Mouse (Mus musculus) embryonic facial prominence, embryonic 14.5 days (tissue): ENCODE measurements around the gene Prrt4. TPM values are rescaled to one million over a fixed set of nuclear protein-coding genes. Genes with fewer than 3 reads are reported as not detected.

Source experiments
- ATAC-seq: fragments of 200-750 bp; cut with Nextera tagmentation; 2 replicates; pipeline ENCODE4 v1.8.0; 2017; ENCODE audit warnings: low read depth, moderate number of reproducible peaks, moderate TSS enrichment
- DNase-seq: peaks from one replicate; pipeline ENCODE4 v3.0.0-alpha.2; 2015; ENCODE audit warnings: low spot score
- H3K27ac ChIP-seq: fragments of 300-500 bp; sonication (generic); replicated peaks from 2 replicates; pipeline ENCODE4 v1.5.1; 2014; ENCODE audit warnings: low read depth, mild to moderate bottlenecking, low read length, moderate library complexity
- H3K27me3 ChIP-seq: fragments of 300-500 bp; sonication (generic); replicated peaks from 2 replicates; pipeline ENCODE4 v1.6.1; 2014; ENCODE audit warnings: low read length; ENCODE audit not compliant: control insufficient read depth, insufficient read depth
- H3K36me3 ChIP-seq: fragments of 300-500 bp; sonication (generic); 2 replicates; pipeline ENCODE4 v1.6.1; 2014; ENCODE audit warnings: low read length, mixed read lengths; ENCODE audit not compliant: control insufficient read depth, insufficient read depth
- H3K4me1 ChIP-seq: fragments of 300-500 bp; sonication (generic); 2 replicates; pipeline ENCODE4 v1.6.1; 2014; ENCODE audit warnings: antibody characterized with exemption, low read length; ENCODE audit not compliant: control insufficient read depth, insufficient read depth
- H3K4me2 ChIP-seq: fragments of 300-500 bp; sonication (generic); 2 replicates; pipeline ENCODE4 v1.6.1; 2014; ENCODE audit warnings: low read depth, mild to moderate bottlenecking, low read length, moderate library complexity, mixed read lengths
- H3K4me3 ChIP-seq: fragments of 300-500 bp; sonication (generic); 2 replicates; pipeline ENCODE4 v1.5.1; 2014; ENCODE audit warnings: low read depth, mild to moderate bottlenecking, low read length
- H3K9ac ChIP-seq: fragments of 300-500 bp; sonication (generic); 2 replicates; pipeline ENCODE4 v1.6.1; 2014; ENCODE audit warnings: low read depth, mild to moderate bottlenecking, low read length, moderate library complexity, mixed read lengths
- H3K9me3 ChIP-seq: fragments of 300-500 bp; sonication (generic); 2 replicates; pipeline ENCODE4 v1.6.1; 2016; ENCODE audit warnings: low read length; ENCODE audit not compliant: control insufficient read depth
- WGBS: fragments of 180-500 bp; shearing (Covaris S2); extraction: QIAGEN DNeasy Blood & Tissue Kit; methylation state at CpG from one replicate; pipeline ENCODE4 v1.1.7; 2014; 5-methylcytosine and 5-hydroxymethylcytosine counted together
- polyA plus RNA-seq: library from polyadenylated mRNA; unstranded; fragments of >200 nt; fragmentation: Nextera tagmentation; extraction: Ambion mirVana; gene quantifications from 2 replicates; pipeline ENCODE4 v1.2.1, GENCODE M21; 2014

Gene Prrt4
- polyA plus RNA-seq, 1 experiment from 2014 or later = 0.82 TPM

- H3K4me1 ChIP-seq = no peaks in the 10 kb centered on the region
- no peak overlapping the region for H3K9ac ChIP-seq
- no peak overlapping the region for H3K4me3 ChIP-seq
- no peak for DNase-seq
- peaks cover 52% of the 10 kb centered on the region for H3K36me3 ChIP-seq
- 93% methylated on average over 1 of the region's 1 CpGs for WGBS
- H3K27me3 ChIP-seq = no peaks in the 10 kb centered on the region
- ATAC-seq = no peak
- no peaks in the 10 kb centered on the region for H3K9me3 ChIP-seq
- H3K4me2 ChIP-seq = no peak overlapping the region
- H3K27ac ChIP-seq = no peak overlapping the region
Observed at GRCm38 (mm10) chr6:29150001-29150400, 29.4 kb downstream of the Prrt4 start.

- H3K27me3 ChIP-seq = no peaks in the 10 kb centered on the region
- H3K9ac ChIP-seq = no peak overlapping the region
- no peak overlapping the region for H3K27ac ChIP-seq
- DNase-seq = no peak
- WGBS = 88% methylated on average over 5 of the region's 5 CpGs
- H3K4me1 ChIP-seq = no peaks in the 10 kb centered on the region
- no peak for ATAC-seq
- no peak overlapping the region for H3K4me2 ChIP-seq
- no peaks in the 10 kb centered on the region for H3K9me3 ChIP-seq
- peaks cover 43% of the 10 kb centered on the region for H3K36me3 ChIP-seq
- H3K4me3 ChIP-seq = no peak overlapping the region
Observed at GRCm38 (mm10) chr6:29147407-29148010, 31.9 kb downstream of the Prrt4 start.

GRCm38 (mm10) chr6:29146641-29147040 lies 32.7 kb downstream of the Prrt4 start:
- no peaks in the 10 kb centered on the region for H3K4me1 ChIP-seq
- no peak overlapping the region for H3K27ac ChIP-seq
- no peak for DNase-seq
- no peak overlapping the region for H3K9ac ChIP-seq
- no peak overlapping the region for H3K4me3 ChIP-seq
- no peak overlapping the region for H3K4me2 ChIP-seq
- no peaks in the 10 kb centered on the region for H3K27me3 ChIP-seq
- WGBS = 76% methylated on average over 7 of the region's 7 CpGs
- ATAC-seq = no peak
- H3K36me3 ChIP-seq = peaks cover 39% of the 10 kb centered on the region
- H3K9me3 ChIP-seq = no peaks in the 10 kb centered on the region

DNA sequence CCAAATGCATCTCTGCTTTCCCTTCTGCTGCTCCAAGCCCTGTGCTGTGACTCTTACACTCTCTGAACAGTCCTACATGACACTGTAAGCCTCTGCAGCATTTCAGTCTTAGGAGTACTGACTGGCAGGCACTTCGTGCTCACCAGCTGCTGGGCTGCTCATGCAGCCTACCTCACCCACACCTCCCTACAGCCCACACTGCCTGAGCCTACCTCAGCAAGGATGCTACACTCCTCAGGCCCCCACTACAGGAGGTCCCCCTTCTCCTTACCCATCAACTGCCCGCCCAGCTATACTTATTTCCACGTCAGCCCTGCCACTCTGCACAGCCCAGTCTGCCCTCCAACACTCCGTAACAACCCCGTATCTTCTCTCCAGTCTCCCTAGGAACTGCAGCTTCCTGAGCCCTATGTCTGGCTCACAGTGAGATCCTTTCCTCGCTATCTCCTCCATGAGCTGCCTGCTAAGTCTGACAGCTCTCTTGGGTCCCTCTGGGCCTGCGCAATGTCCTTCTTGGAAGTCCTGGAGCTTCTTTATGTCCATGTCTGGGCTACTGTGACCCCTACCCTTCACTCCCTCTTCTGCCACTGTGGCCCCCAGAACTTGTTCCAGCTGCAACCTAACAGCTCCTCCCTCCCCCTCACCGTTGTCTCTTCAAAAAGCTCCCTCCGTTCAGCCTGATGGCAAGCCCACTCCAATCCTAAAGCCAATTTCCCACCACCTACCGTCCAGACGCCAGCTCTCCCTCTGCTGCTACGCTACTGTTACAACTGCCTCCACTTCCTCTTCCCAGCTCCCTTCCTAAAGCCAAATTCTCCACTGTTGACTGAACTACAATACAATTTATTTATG lies 33.7 kb downstream of the Prrt4 start:
- DNase-seq = no peak
- Histone ChIP-seq H3K27ac (no peak overlapping the region), H3K4me3 (no peak overlapping the region), H3K4me2 (no peak overlapping the region), H3K36me3 (peaks cover 40% of the 10 kb centered on the region), H3K4me1 (no peaks in the 10 kb centered on the region), H3K9ac (no peak overlapping the region), H3K27me3 (no peaks in the 10 kb centered on the region), H3K9me3 (no peaks in the 10 kb centered on the region)
- WGBS = 71% methylated on average over 12 of the region's 12 CpGs
- no peak for ATAC-seq

- Histone ChIP-seq H3K9ac (no peak overlapping the region), H3K4me1 (no peaks in the 10 kb centered on the region), H3K4me2 (no peak overlapping the region), H3K36me3 (peaks cover 38% of the 10 kb centered on the region), H3K4me3 (no peak overlapping the region), H3K9me3 (no peaks in the 10 kb centered on the region), H3K27ac (no peak overlapping the region), H3K27me3 (no peaks in the 10 kb centered on the region)
- DNase-seq = no peak
- no peak for ATAC-seq
- WGBS = 91% methylated on average over 3 of the region's 3 CpGs
Observed at GRCm38 (mm10) chr6:29144971-29145370, 34.4 kb downstream of the Prrt4 start.

- Histone ChIP-seq H3K27me3 (no peaks in the 10 kb centered on the region), H3K9ac (no peak overlapping the region), H3K27ac (no peak overlapping the region), H3K4me2 (no peak overlapping the region), H3K36me3 (peaks cover 41% of the 10 kb centered on the region), H3K4me3 (no peak overlapping the region), H3K9me3 (no peaks in the 10 kb centered on the region), H3K4me1 (no peaks in the 10 kb centered on the region)
- WGBS = 37% methylated on average over 5 of the region's 5 CpGs
- DNase-seq = peak; percentile 55
- peak; percentile 57; the same call in 1 of the 2 replicates for ATAC-seq
Observed at GRCm38 (mm10) chr6:29143608-29144007, 35.8 kb downstream of the Prrt4 start.

DNA sequence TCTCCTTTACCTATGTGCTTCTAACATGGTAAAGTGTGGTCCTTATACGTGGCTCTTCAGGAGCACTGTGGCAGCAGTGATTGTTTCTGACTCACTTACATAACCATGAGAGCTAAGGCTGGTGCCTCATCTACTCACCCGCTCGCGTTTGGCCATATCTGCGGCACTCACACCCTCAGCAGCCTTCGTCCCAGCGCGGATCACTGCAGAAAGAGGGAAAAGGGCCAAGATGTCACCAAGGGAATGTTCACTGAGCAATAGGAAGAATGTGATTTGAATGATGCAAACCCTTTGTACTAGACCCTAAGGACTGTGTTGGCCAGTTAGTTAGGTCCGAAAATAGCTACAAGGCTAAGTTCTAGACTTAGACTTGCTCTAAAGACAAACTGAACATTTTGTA lies 41.9 kb downstream of the Prrt4 start:
- no peak overlapping the region for H3K9ac ChIP-seq
- WGBS = 95% methylated on average over 9 of the region's 9 CpGs
- no peaks in the 10 kb centered on the region for H3K4me1 ChIP-seq
- H3K4me2 ChIP-seq = no peak overlapping the region
- H3K9me3 ChIP-seq = no peaks in the 10 kb centered on the region
- no peak for DNase-seq
- ATAC-seq = no peak
- no peak overlapping the region for H3K27ac ChIP-seq
- peaks cover 84% of the 10 kb centered on the region for H3K36me3 ChIP-seq
- no peak overlapping the region for H3K4me3 ChIP-seq
- no peaks in the 10 kb centered on the region for H3K27me3 ChIP-seq

DNA sequence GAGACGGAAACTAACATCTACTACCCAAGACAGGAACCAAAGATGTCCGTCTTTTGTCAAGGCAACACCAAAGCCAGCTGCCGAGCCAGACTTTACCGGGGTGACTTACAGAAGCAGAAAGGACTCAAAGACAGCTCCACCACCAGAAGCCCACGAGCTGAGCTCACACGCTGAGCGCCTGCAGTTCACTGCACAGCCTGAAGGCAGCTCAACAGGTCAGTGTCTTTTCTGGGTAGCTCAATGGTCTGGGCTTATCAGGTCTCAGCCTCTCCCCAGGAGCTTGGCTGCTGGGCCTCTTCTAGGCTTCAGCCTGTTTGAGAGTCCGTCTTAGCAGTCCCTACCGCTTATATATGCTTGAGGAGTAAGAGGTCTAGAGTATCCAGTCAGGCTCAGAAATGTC lies 46.3 kb downstream of the Prrt4 start:
- 90% methylated on average over 9 of the region's 9 CpGs for WGBS
- Histone ChIP-seq H3K9me3 (no peaks in the 10 kb centered on the region), H3K27ac (no peak overlapping the region), H3K4me3 (no peak overlapping the region), H3K9ac (no peak overlapping the region), H3K4me2 (no peak overlapping the region), H3K36me3 (peaks cover 91% of the 10 kb centered on the region), H3K4me1 (no peaks in the 10 kb centered on the region), H3K27me3 (no peaks in the 10 kb centered on the region)
- DNase-seq (no peak), ATAC-seq (no peak)
